Mouse (Mus musculus) granulocyte monocyte progenitor cell, adult 5-6 weeks (primary cell): ENCODE data around the gene Gtf2h1. TPM values are rescaled to one million over a fixed set of nuclear protein-coding genes. Genes with fewer than 3 reads are reported as not detected.
A peak's percentile ranks its signal among the peaks of the same experiment; 100 is the strongest.
"Not testable (repeated sequence)": the region's sequence is repeated elsewhere in the genome, so short reads cannot be mapped to it uniquely, and the experiment has no call there.

Experiments
- ATAC-seq: replicated peaks from 2 replicates; pipeline ENCODE4 v1.8.0; 2016; ENCODE audit warnings: mild to moderate bottlenecking, moderate TSS enrichment, inconsistent platforms; ENCODE audit not compliant: poor library complexity, severe bottlenecking
- total RNA-seq, 2 experiments: library from RNA; stranded (forward) in 1 of 2; stranded (reverse) in 1 of 2; fragments of 200-712, 200-1000 nt in 1 of 2; fragments of >200 nt in 1 of 2; fragmentation: Nextera tagmentation in 1 of 2; gene quantifications; 2 replicates each; pipeline ENCODE4 v1.2.3; 2014 to 2017

The Gtf2h1 gene
- total RNA-seq, 2 experiments from 2014 or later, result 30.3 to 67.0 TPM

- ATAC-seq, result no peak
Measured at GRCm38 (mm10) chr7:46829911-46830310, 34.0 kb downstream of the Gtf2h1 start.

GRCm38 (mm10) chr7:46830799-46831590 is 35.1 kb downstream of the Gtf2h1 start:
- peak; percentile 62 for ATAC-seq

GRCm38 (mm10) chr7:46831693-46832092 is 35.8 kb downstream of the Gtf2h1 start:
- ATAC-seq, result no peak

GRCm38 (mm10) chr7:46832112-46832810 is 36.4 kb downstream of the Gtf2h1 start:
- not testable (repeated sequence) for ATAC-seq

GRCm38 (mm10) chr7:46833266-46833665 is 37.4 kb downstream of the Gtf2h1 start:
- ATAC-seq, result peak; percentile 71

GRCm38 (mm10) chr7:46833670-46834255 is 37.9 kb downstream of the Gtf2h1 start:
- peak; percentile 66 for ATAC-seq

GRCm38 (mm10) chr7:46834994-46835610 is 39.2 kb downstream of the Gtf2h1 start:
- ATAC-seq, result no peak

GRCm38 (mm10) chr7:46836357-46836756 is 40.5 kb downstream of the Gtf2h1 start:
- no peak for ATAC-seq

GRCm38 (mm10) chr7:46837073-46837472 is 41.2 kb downstream of the Gtf2h1 start:
- ATAC-seq, result no peak

GRCm38 (mm10) chr7:46838104-46838671 is 42.3 kb downstream of the Gtf2h1 start:
- ATAC-seq, result peak; percentile 22

- peak; percentile 64 for ATAC-seq
Measured at GRCm38 (mm10) chr7:46838891-46839302, 43.0 kb downstream of the Gtf2h1 start.

- peak; percentile 40 for ATAC-seq
Measured at GRCm38 (mm10) chr7:46839446-46839845, 43.5 kb downstream of the Gtf2h1 start.

- no peak for ATAC-seq
Measured at GRCm38 (mm10) chr7:46839861-46840260, 44.0 kb downstream of the Gtf2h1 start.

- peak; percentile 15; the same call in 1 of the 2 replicates for ATAC-seq
Measured at GRCm38 (mm10) chr7:46840326-46840725, 44.4 kb downstream of the Gtf2h1 start.

GRCm38 (mm10) chr7:46840787-46841525 is 45.1 kb downstream of the Gtf2h1 start, which contains the start of gene Ldha:
Gene Ldha, plus strand, starts transcription at chr7:46841475.
- no peak for ATAC-seq

GRCm38 (mm10) chr7:46842278-46842677 is 46.4 kb downstream of the Gtf2h1 start:
- no peak for ATAC-seq

GRCm38 (mm10) chr7:46843576-46843975 is 47.7 kb downstream of the Gtf2h1 start:
- ATAC-seq, result no peak

GRCm38 (mm10) chr7:46845211-46845977 is 49.5 kb downstream of the Gtf2h1 start:
- peak; percentile 81 for ATAC-seq

- peak; percentile 34 for ATAC-seq
Measured at GRCm38 (mm10) chr7:46845978-46846485, 50.1 kb downstream of the Gtf2h1 start.
